Mouse (Mus musculus): ENCODE results near the gene Mettl14. TPM values are rescaled to one million over a fixed set of nuclear protein-coding genes. Genes with fewer than 3 reads are reported as not detected.
A peak's percentile ranks its signal among the peaks of the same experiment; 100 is the strongest.

Mettl14 gene
- total and polyA plus RNA-seq, 3 experiments: 8.5 to 18.8 TPM; not detected in 1

DNA sequence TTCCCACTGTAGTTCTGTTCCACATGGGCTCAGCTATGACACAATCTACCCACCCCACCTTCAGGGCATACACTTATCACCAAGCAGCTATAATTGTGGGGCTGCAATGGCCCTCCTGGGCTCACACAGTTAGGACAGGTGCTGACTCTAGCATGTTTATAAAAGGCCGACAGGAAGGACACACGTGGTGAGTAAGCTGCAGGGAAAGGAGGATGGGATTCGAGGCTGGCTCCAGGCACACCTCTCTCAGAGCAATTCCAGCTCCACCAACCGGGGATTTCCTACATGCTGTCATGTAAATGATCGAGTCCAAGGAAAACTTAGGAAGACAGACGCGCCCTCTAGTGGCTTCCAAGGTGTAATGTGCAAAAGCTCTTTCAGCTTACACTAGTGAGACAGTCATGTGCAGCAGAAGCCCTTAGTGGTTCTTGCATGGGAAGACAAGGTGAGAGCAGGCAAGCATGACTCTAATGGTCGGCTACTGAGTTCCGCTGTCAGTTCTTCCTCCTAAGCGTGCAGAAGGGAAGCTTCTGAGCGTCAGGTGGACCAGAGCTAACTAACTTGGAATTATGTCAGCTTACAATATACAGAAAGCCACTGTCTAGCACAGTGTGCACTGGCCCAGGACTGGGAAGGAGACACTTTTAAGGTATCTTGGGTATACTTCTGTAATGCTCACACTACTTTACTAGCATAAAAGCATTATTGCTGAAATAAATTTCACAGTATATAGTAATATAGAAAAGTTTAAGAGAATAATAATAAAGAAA lies 14.0 kb downstream of the Mettl14 start:
- TF ChIP-seq CTCF (IDR thresholded peaks at IDR 0.05 in 2 of 3, conservative IDR thresholded peaks at IDR 0.05 in 1 of 3; ENCODE audit: control insufficient read depth in 1 of 3, insufficient read depth in 1 of 3, low read depth in 2 of 3, low read length in 3 of 3, poor library complexity in 1 of 3, severe bottlenecking in 1 of 3) (peak; percentile 36 to 52 (median 40); a peak in 5 of 6 replicates), POLR2AphosphoS2 (IDR thresholded peaks at IDR 0.05; ENCODE audit: low read length) (no peak), USF1 (IDR thresholded peaks at IDR 0.05; ENCODE audit: low read depth, low read length) (peak; percentile 13; the same call in 1 of the 2 replicates), SMC3 (IDR thresholded peaks at IDR 0.05; ENCODE audit: low read depth, low read length) (peak; percentile 42)
- Histone ChIP-seq H3K36me3 (ENCODE audit: control insufficient read depth in 1 of 2, insufficient read depth in 2 of 2, low read length in 2 of 2) (peaks cover 12 to 21% of the 10 kb centered on the region in 2 experiments), H3K9ac (ENCODE audit: control insufficient read depth, low read depth, low read length, poor library complexity, severe bottlenecking) (no peak overlapping the region), H3K79me2 (ENCODE audit: control insufficient read depth, insufficient read depth, low read length, poor library complexity) (no peaks in the 10 kb centered on the region), H3K27me3 (ENCODE audit: control insufficient read depth in 1 of 2, insufficient read depth in 2 of 2, low read length in 2 of 2) (no peaks in the 10 kb centered on the region), H3K4me1 (ENCODE audit: control insufficient read depth in 1 of 2, insufficient read depth in 2 of 2, low read length in 2 of 2) (peaks cover 2 to 17% of the 10 kb centered on the region in 2 experiments; a peak in 3 of 4 replicates), H3K9me3 (replicated peaks; ENCODE audit: insufficient read depth, low read length) (no peaks in the 10 kb centered on the region), H3K27ac (ENCODE audit: control insufficient read depth, low read depth, low read length) (no peak overlapping the region), H3K4me3 (ENCODE audit: control insufficient read depth in 1 of 2, insufficient read depth in 1 of 2, low read depth in 2 of 2, low read length in 2 of 2) (no peak overlapping the region)
- DNase-seq (ENCODE audit: low read depth, low spot score): peak; percentile 54

DNA sequence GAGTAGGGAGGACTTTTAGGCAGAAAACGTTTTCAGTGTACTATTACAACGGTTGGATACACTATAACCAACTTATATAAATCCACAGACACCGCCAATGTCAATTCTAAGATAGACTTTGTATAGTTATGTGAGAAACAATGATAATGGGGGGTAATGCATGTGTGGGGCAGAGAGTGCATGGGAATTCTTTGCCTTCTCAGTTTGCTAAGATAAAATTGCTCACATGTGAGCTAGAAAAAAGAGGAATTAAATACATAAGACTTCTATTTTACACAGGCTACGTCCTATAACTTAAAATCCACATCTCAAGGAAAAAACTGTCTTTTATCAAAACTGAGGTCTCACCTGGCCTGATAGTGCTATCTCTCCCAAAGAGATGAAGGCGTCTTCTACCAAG lies 15.0 kb downstream of the Mettl14 start:
- no peaks in the 10 kb centered on the region for H3K27me3 ChIP-seq (ENCODE audit: control insufficient read depth in 1 of 2, insufficient read depth in 2 of 2, low read length in 2 of 2)
- H3K27ac ChIP-seq (ENCODE audit: control insufficient read depth, low read depth, low read length): no peak overlapping the region
- no peak for TF ChIP-seq JUND (IDR thresholded peaks at IDR 0.05; ENCODE audit: low read depth, low read length)
- TF ChIP-seq ZNF384 (IDR thresholded peaks at IDR 0.05; ENCODE audit: low read depth, low read length): 0 out of 2 replicates have a peak, but pooled peaks have one; percentile 10
- TF ChIP-seq ZKSCAN1 (IDR thresholded peaks at IDR 0.05; ENCODE audit: low read depth, low read length): no peak
- TF ChIP-seq RAD21 (IDR thresholded peaks at IDR 0.05; ENCODE audit: low read depth, low read length): no peak
- TF ChIP-seq ETS1 (IDR thresholded peaks at IDR 0.05; ENCODE audit: low read depth, low read length): peak; percentile 60
- TF ChIP-seq NELFE (IDR thresholded peaks at IDR 0.05; ENCODE audit: low read depth, low read length): no peak
- no peak for TF ChIP-seq HCFC1 (IDR thresholded peaks at IDR 0.05; ENCODE audit: low read depth, low read length)
- no peak for TF ChIP-seq KAT2A (conservative IDR thresholded peaks at IDR 0.05; ENCODE audit: low read depth, low read length)
- peak; percentile 34; the same call in 1 of the 2 replicates for TF ChIP-seq TCF12 (IDR thresholded peaks at IDR 0.05; ENCODE audit: low read depth, low read length)
- no peak for TF ChIP-seq GABPA (IDR thresholded peaks at IDR 0.05; ENCODE audit: low read depth, low read length)
- TF ChIP-seq EP300 (IDR thresholded peaks at IDR 0.05; ENCODE audit: low read depth in 1 of 2, low read length in 2 of 2): peak; percentile 30 to 52; a peak in 3 of 4 replicates
- TF ChIP-seq CHD1 (IDR thresholded peaks at IDR 0.05; ENCODE audit: low read depth, low read length): no peak
- TF ChIP-seq BHLHE40 (IDR thresholded peaks at IDR 0.05; ENCODE audit: borderline replicate concordance, low read depth, low read length): peak; percentile 63
- TF ChIP-seq NRF1 (IDR thresholded peaks at IDR 0.05; ENCODE audit: insufficient read depth, low read depth, low read length, poor library complexity, severe bottlenecking): no peak
- no peak for TF ChIP-seq ZC3H11A (IDR thresholded peaks at IDR 0.05; ENCODE audit: low read depth, low read length)
- TF ChIP-seq MAX (IDR thresholded peaks at IDR 0.05; ENCODE audit: low read length): no peak
- peak; percentile 27; the same call in 1 of the 2 replicates for TF ChIP-seq USF1 (IDR thresholded peaks at IDR 0.05; ENCODE audit: low read depth, low read length)
- no peak for TF ChIP-seq SMC3 (IDR thresholded peaks at IDR 0.05; ENCODE audit: low read depth, low read length)
- no peak for TF ChIP-seq ELF1 (IDR thresholded peaks at IDR 0.05; ENCODE audit: low read depth, low read length)
- TF ChIP-seq MXI1 (IDR thresholded peaks at IDR 0.05; ENCODE audit: low read depth, low read length): no peak
- TF ChIP-seq TAL1 (IDR thresholded peaks at IDR 0.05; ENCODE audit: low read length): no peak
- no peak for TF ChIP-seq ZMIZ1 (IDR thresholded peaks at IDR 0.05; ENCODE audit: low read depth, low read length)
- peak; percentile 22; the same call in 1 of the 2 replicates for TF ChIP-seq GATA1 (IDR thresholded peaks at IDR 0.05; ENCODE audit: low read depth, low read length)
- no peak for TF ChIP-seq POLR2AphosphoS2 (IDR thresholded peaks at IDR 0.05; ENCODE audit: low read length)
- H3K4me3 ChIP-seq (ENCODE audit: control insufficient read depth in 1 of 2, insufficient read depth in 1 of 2, low read depth in 2 of 2, low read length in 2 of 2): no peak overlapping the region
- peaks cover 0 to 7% of the 10 kb centered on the region in 2 experiments; a peak in 2 of 4 replicates for H3K4me1 ChIP-seq (ENCODE audit: control insufficient read depth in 1 of 2, insufficient read depth in 2 of 2, low read length in 2 of 2)
- no peaks in the 10 kb centered on the region for H3K79me2 ChIP-seq (ENCODE audit: control insufficient read depth, insufficient read depth, low read length, poor library complexity)
- no peaks in the 10 kb centered on the region for H3K9me3 ChIP-seq (replicated peaks; ENCODE audit: insufficient read depth, low read length)
- H3K9ac ChIP-seq (ENCODE audit: control insufficient read depth, low read depth, low read length, poor library complexity, severe bottlenecking): no peak overlapping the region
- peaks cover 4 to 15% of the 10 kb centered on the region in 2 experiments for H3K36me3 ChIP-seq (ENCODE audit: control insufficient read depth in 1 of 2, insufficient read depth in 2 of 2, low read length in 2 of 2)
- DNase-seq (ENCODE audit: low read depth, low spot score): no peak

Measured in MEL (cell line).